Mouse (Mus musculus) CH12.LX (cell line): ENCODE measurements around the gene Rps25. TPM values are rescaled to one million over a fixed set of nuclear protein-coding genes. Genes with fewer than 3 reads are reported as not detected.

Source experiments
- DNase-seq: peaks from one replicate; pipeline ENCODE4 v3.0.0-alpha.2; 2013; ENCODE audit errors: extremely low read depth
- H3K27ac ChIP-seq: 2 replicates; pipeline ENCODE4 v1.5.1; 2012; ENCODE audit warnings: low read depth, mild to moderate bottlenecking, control low read depth, moderate library complexity; ENCODE audit not compliant: insufficient read depth
- H3K27me3 ChIP-seq: replicated peaks from 2 replicates; pipeline ENCODE3; 2012; ENCODE audit warnings: inconsistent platforms
- H3K36me3 ChIP-seq, 2 experiments: replicated peaks in 1 of 2; 2 replicates each; pipeline versions ENCODE3 to v1.6.1; 2012; ENCODE audit warnings: inconsistent platforms in 1 of 2, low read length in 1 of 2, mild to moderate bottlenecking in 1 of 2, mixed read lengths in 1 of 2, moderate library complexity in 1 of 2; ENCODE audit not compliant: control insufficient read depth in 1 of 2, insufficient read depth in 1 of 2
- H3K4me1 ChIP-seq, 2 experiments: 2 replicates each; pipeline ENCODE4 v1.6.1; 2012; ENCODE audit warnings: inconsistent platforms in 1 of 2, moderate library complexity in 1 of 2; ENCODE audit not compliant: insufficient read depth in 2 of 2, control insufficient read depth in 1 of 2
- H3K4me2 ChIP-seq: 2 replicates; pipeline ENCODE4 v1.6.1; 2012; ENCODE audit warnings: low read depth, mild to moderate bottlenecking, control low read depth; ENCODE audit not compliant: poor library complexity, insufficient read depth, severe bottlenecking
- H3K4me3 ChIP-seq, 3 experiments: fragments of 150-350 bp in 1 of 3; sonication (generic) in 1 of 3; replicated peaks in 1 of 3; 2 replicates each; pipeline versions ENCODE3 to v1.5.1; 2011 to 2012; ENCODE audit warnings: low read depth in 2 of 3, low read length in 2 of 3, mild to moderate bottlenecking in 2 of 3, moderate library complexity in 2 of 3, control low read depth in 1 of 3, improper control_type of control experiment in 1 of 3, inconsistent platforms in 1 of 3, mixed read lengths in 1 of 3; ENCODE audit not compliant: poor library complexity in 1 of 3
- H3K79me2 ChIP-seq: replicated peaks from 2 replicates; pipeline ENCODE4 v1.6.1; 2012; ENCODE audit warnings: mild to moderate bottlenecking, moderate library complexity; ENCODE audit not compliant: control insufficient read depth, poor library complexity, insufficient read depth, severe bottlenecking; ENCODE audit errors: extremely low read depth
- H3K9ac ChIP-seq: 2 replicates; pipeline ENCODE4 v1.6.1; 2012; ENCODE audit warnings: low read depth, mild to moderate bottlenecking, control low read depth, moderate library complexity; ENCODE audit not compliant: insufficient read depth
- H3K9me3 ChIP-seq: replicated peaks from 2 replicates; pipeline ENCODE3; 2012; ENCODE audit warnings: low read length, inconsistent platforms, mixed read lengths
- CHD1 ChIP-seq: IDR thresholded peaks from 2 replicates; pipeline ENCODE4 v1.6.1; 2012; ENCODE audit warnings: low read depth, low read length, improper control_type of control experiment, inconsistent platforms
- CHD2 ChIP-seq: IDR thresholded peaks from 2 replicates; pipeline ENCODE4 v1.6.1; 2011; ENCODE audit warnings: low read length, improper control_type of control experiment
- CTCF ChIP-seq, 2 experiments: IDR thresholded peaks in 1 of 2; conservative IDR thresholded peaks in 1 of 2; 2 replicates each; pipeline ENCODE4 v1.5.1; 2011 to 2012; ENCODE audit warnings: low read depth in 2 of 2, low read length in 2 of 2, improper control_type of control experiment in 1 of 2, inconsistent platforms in 1 of 2, mild to moderate bottlenecking in 1 of 2, moderate library complexity in 1 of 2
- ELF1 ChIP-seq: IDR thresholded peaks from 2 replicates; pipeline ENCODE4 v1.6.1; 2014; ENCODE audit warnings: low read depth, mild to moderate bottlenecking, inconsistent platforms, low read length, improper control_type of control experiment
- EP300 ChIP-seq: IDR thresholded peaks from 2 replicates; pipeline ENCODE4 v1.6.1; 2011; ENCODE audit warnings: low read length, improper control_type of control experiment
- ETS1 ChIP-seq: conservative IDR thresholded peaks from 2 replicates; pipeline ENCODE4 v1.6.1; 2012; ENCODE audit warnings: low read depth, mild to moderate bottlenecking, inconsistent platforms, low read length, improper control_type of control experiment, moderate library complexity
- GABPA ChIP-seq: IDR thresholded peaks from 2 replicates; pipeline ENCODE4 v1.6.1; 2012; ENCODE audit warnings: low read depth, low read length, improper control_type of control experiment, inconsistent platforms; ENCODE audit not compliant: insufficient replicate concordance
- HCFC1 ChIP-seq: IDR thresholded peaks from 2 replicates; pipeline ENCODE4 v1.6.1; 2012; ENCODE audit warnings: low read depth, mild to moderate bottlenecking, inconsistent platforms, low read length, improper control_type of control experiment
- IRF4 ChIP-seq: IDR thresholded peaks from 2 replicates; pipeline ENCODE4 v1.6.1; 2014; ENCODE audit warnings: low read depth, mild to moderate bottlenecking, inconsistent platforms, low read length, improper control_type of control experiment
- MAFK ChIP-seq: IDR thresholded peaks from 2 replicates; pipeline ENCODE4 v1.6.1; 2011; ENCODE audit warnings: low read length, improper control_type of control experiment; ENCODE audit not compliant: insufficient replicate concordance
- MAX ChIP-seq: IDR thresholded peaks from 2 replicates; pipeline ENCODE4 v1.6.1; 2011; ENCODE audit warnings: low read length, improper control_type of control experiment
- MAZ ChIP-seq: IDR thresholded peaks from 2 replicates; pipeline ENCODE4 v1.6.1; 2012; ENCODE audit warnings: low read depth, mild to moderate bottlenecking, inconsistent platforms, low read length, improper control_type of control experiment, moderate library complexity
- MEF2A ChIP-seq: IDR thresholded peaks from 2 replicates; pipeline ENCODE4 v1.6.1; 2014; ENCODE audit warnings: low read depth, mild to moderate bottlenecking, inconsistent platforms, low read length, improper control_type of control experiment, borderline replicate concordance
- MYC ChIP-seq: IDR thresholded peaks from 2 replicates; pipeline ENCODE4 v1.6.1; 2011; ENCODE audit warnings: low read depth, mild to moderate bottlenecking, improper control_type of control experiment, low read length
- NRF1 ChIP-seq: IDR thresholded peaks from 2 replicates; pipeline ENCODE4 v1.6.1; 2014; ENCODE audit warnings: low read depth, mild to moderate bottlenecking, inconsistent platforms, low read length, improper control_type of control experiment, moderate library complexity
- PAX5 ChIP-seq: IDR thresholded peaks from 2 replicates; pipeline ENCODE4 v1.6.1; 2012; ENCODE audit warnings: low read length, inconsistent platforms, mixed read lengths
- POLR2A ChIP-seq: IDR thresholded peaks from 2 replicates; pipeline ENCODE4 v1.6.1; 2011; ENCODE audit warnings: low read depth, mild to moderate bottlenecking, improper control_type of control experiment, low read length
- POLR2AphosphoS2 ChIP-seq: IDR thresholded peaks from 2 replicates; pipeline ENCODE4 v1.6.1; 2011; ENCODE audit warnings: low read depth, low read length, improper control_type of control experiment
- RAD21 ChIP-seq: IDR thresholded peaks from 2 replicates; pipeline ENCODE4 v1.6.1; 2011; ENCODE audit warnings: low read depth, mild to moderate bottlenecking, low read length, improper control_type of control experiment, moderate library complexity
- RCOR1 ChIP-seq: conservative IDR thresholded peaks from 2 replicates; pipeline ENCODE4 v1.6.1; 2012; ENCODE audit warnings: low read depth, mild to moderate bottlenecking, inconsistent platforms, low read length, improper control_type of control experiment
- SIN3A ChIP-seq: IDR thresholded peaks from 2 replicates; pipeline ENCODE4 v1.6.1; 2012; ENCODE audit warnings: low read length, improper control_type of control experiment, inconsistent platforms
- TBP ChIP-seq: conservative IDR thresholded peaks from 2 replicates; pipeline ENCODE4 v1.6.1; 2011; ENCODE audit warnings: low read depth, low read length, improper control_type of control experiment
- TCF12 ChIP-seq: IDR thresholded peaks from 2 replicates; pipeline ENCODE4 v1.6.1; 2014; ENCODE audit warnings: low read depth, mild to moderate bottlenecking, inconsistent platforms, low read length, improper control_type of control experiment
- USF1 ChIP-seq: IDR thresholded peaks from 2 replicates; pipeline ENCODE4 v1.6.1; 2014; ENCODE audit warnings: low read depth, mild to moderate bottlenecking, inconsistent platforms, low read length, improper control_type of control experiment
- USF2 ChIP-seq: conservative IDR thresholded peaks from 2 replicates; pipeline ENCODE4 v1.6.1; 2011; ENCODE audit warnings: low read depth, low read length, improper control_type of control experiment
- ZKSCAN1 ChIP-seq: IDR thresholded peaks from 2 replicates; pipeline ENCODE4 v1.6.1; 2012; ENCODE audit warnings: low read depth, inconsistent platforms, low read length, improper control_type of control experiment, borderline replicate concordance
- ZNF384 ChIP-seq: IDR thresholded peaks from 2 replicates; pipeline ENCODE4 v1.6.1; 2012; ENCODE audit warnings: low read depth, low read length, improper control_type of control experiment, inconsistent platforms
- dilution Hi-C: fragments of 300-500 bp; cut with MboI; formaldehyde crosslinking; loops from 2 replicates; pipeline ENCODE4 v1.14.3; 2020; ENCODE audit warnings: low sequenced_read_pairs; ENCODE audit not compliant: extremely low pct_unique_long_range_greater_than_20kb, extremely low pct_ligation_motif_present
- in situ Hi-C: fragments of 300-500 bp; cut with MboI; formaldehyde crosslinking; loops from 3 replicates; pipeline ENCODE4 v1.14.3; 2019; ENCODE audit warnings: low sequenced_read_pairs, low pct_ligation_motif_present, low pct_unique_long_range_greater_than_20kb, mixed read lengths
- polyA plus RNA-seq: library from polyadenylated mRNA; unstranded; fragments of >175 nt; gene quantifications from 2 replicates; pipeline ENCODE4 v1.2.1, GENCODE M21; 2012; ENCODE audit warnings: low read depth; ENCODE audit not compliant: insufficient read length
- total RNA-seq, 2 experiments: library from RNA; depleted of rRNA; stranded (reverse); fragments of 300-350 nt in 1 of 2; fragments of >200 nt in 1 of 2; gene quantifications; 2 replicates each; pipeline ENCODE4 v1.2.3; 2012 to 2014

Rps25 gene
- total and polyA plus RNA-seq, 3 experiments: 2,535 to 3,378 (median 3,250) TPM

DNA sequence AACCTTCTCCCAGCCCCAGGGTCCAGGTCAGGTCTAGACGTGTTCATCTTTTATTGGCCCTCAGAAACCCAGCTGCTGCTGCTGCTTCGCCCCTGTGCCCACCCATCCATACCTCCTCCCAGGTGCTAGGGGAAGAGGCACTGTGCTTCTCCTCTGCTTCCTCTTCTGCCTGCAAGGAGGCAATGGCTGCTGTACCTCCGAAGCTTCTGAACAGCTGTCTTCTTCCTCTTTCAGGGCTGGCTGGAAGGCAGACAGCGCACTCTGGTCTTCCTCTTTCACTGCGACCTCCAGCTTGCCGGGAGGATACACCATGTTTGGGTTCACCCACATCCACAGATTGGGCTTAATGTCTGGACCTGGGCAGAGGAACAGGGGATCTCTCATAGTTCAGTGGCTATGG is 28.8 kb downstream of the Rps25 start:
- peak; percentile 35; the same call in 1 of the 2 replicates for TF ChIP-seq SIN3A
- TF ChIP-seq IRF4: peak; percentile 20; the same call in 1 of the 2 replicates
- TF ChIP-seq PAX5: no peak
- TF ChIP-seq HCFC1: 0 out of 2 replicates have a peak, but pooled peaks have one; percentile 10
- 0 out of 2 replicates have a peak, but pooled peaks have one; percentile 14 for TF ChIP-seq MAX
- TF ChIP-seq CHD2: 0 out of 2 replicates have a peak, but pooled peaks have one; percentile 26
- peak; percentile 37; the same call in 1 of the 2 replicates for TF ChIP-seq POLR2A
- TF ChIP-seq CTCF (conservative IDR thresholded peaks at IDR 0.05 in 1 of 2, IDR thresholded peaks at IDR 0.05 in 1 of 2; ENCODE audit: low read depth in 2 of 2, low read length in 2 of 2): no peak
- 0 out of 2 replicates have a peak, but pooled peaks have one; percentile 8 for TF ChIP-seq NRF1
- TF ChIP-seq ZKSCAN1: no peak
- peak; percentile 41; the same call in 1 of the 2 replicates for TF ChIP-seq ELF1
- TF ChIP-seq TCF12: peak; percentile 35; the same call in 1 of the 2 replicates
- no peak for TF ChIP-seq TBP
- TF ChIP-seq USF1: no peak
- no peak for TF ChIP-seq MAFK
- no peak for TF ChIP-seq MYC
- peak; percentile 32; the same call in 1 of the 2 replicates for TF ChIP-seq EP300
- Histone ChIP-seq H3K79me2 (no peaks in the 10 kb centered on the region), H3K36me3 (peaks cover 0 to 13% of the 10 kb centered on the region in 2 experiments), H3K9ac (no peak overlapping the region), H3K4me1 (peaks cover 8 to 32% of the 10 kb centered on the region in 2 experiments; a peak in 3 of 4 replicates), H3K27me3 (no peaks in the 10 kb centered on the region), H3K4me3 (peak overlapping the region; percentile 1 to 46 (median 15)), H3K27ac (no peak overlapping the region), H3K9me3 (no peaks in the 10 kb centered on the region), H3K4me2 (peak overlapping the region; percentile 29; the same call in 1 of the 2 replicates)
- peak; percentile 56 for DNase-seq
- dilution Hi-C loops (no loop called here), in situ Hi-C loops (no loop called here)

DNA sequence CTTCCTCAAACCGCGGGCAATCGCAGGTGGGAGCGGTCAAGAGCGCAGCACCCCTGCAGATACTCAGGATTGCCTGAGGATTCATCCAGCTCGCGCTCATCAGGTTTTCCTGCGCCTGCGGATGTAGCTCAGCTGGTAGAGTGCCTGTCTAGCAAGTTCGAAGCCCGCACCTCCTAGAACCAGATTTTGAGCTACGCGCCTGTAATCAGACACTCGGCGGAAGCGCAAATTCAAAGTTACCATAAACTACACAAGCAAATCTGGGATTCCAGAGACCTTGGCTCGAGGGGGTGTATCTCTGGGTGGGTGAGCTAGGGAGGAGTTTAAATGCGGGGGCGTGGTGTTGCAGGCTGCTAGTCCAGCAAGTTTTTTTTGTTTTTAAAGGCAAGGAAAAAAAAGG is 34.0 kb downstream of the Rps25 start, which contains the start of gene Foxr1:
Gene Foxr1, minus strand, starts transcription at position 176 of the 400 bp plus-strand sequence.
- dilution Hi-C loops: no loop called here
- TF ChIP-seq GABPA: no peak
- no peak for TF ChIP-seq RCOR1
- TF ChIP-seq MAZ: no peak
- no peak for TF ChIP-seq TBP
- TF ChIP-seq ZKSCAN1: no peak
- TF ChIP-seq RAD21: no peak
- TF ChIP-seq MAX: no peak
- no peak for TF ChIP-seq TCF12
- no peak for TF ChIP-seq POLR2AphosphoS2
- no peak for TF ChIP-seq USF2
- no peak for TF ChIP-seq CTCF (conservative IDR thresholded peaks at IDR 0.05 in 1 of 2, IDR thresholded peaks at IDR 0.05 in 1 of 2; ENCODE audit: low read depth in 2 of 2, low read length in 2 of 2)
- TF ChIP-seq ZNF384: no peak
- TF ChIP-seq ETS1: no peak
- no peak for TF ChIP-seq CHD1
- TF ChIP-seq MEF2A: no peak
- Histone ChIP-seq H3K36me3 (no peaks in the 10 kb centered on the region), H3K9me3 (no peaks in the 10 kb centered on the region), H3K27me3 (no peaks in the 10 kb centered on the region), H3K27ac (no peak within 1 kb of the TSS), H3K4me2 (no peak within 1 kb of the TSS), H3K9ac (no peak within 1 kb of the TSS), H3K79me2 (no peaks in the 10 kb centered on the region), H3K4me1 (peaks cover under 1 to 28% of the 10 kb centered on the region in 2 experiments; a peak in 3 of 4 replicates), H3K4me3 (no peak within 1 kb of the TSS)
- DNase-seq: no peak
- in situ Hi-C loops: no loop called here
